20 mouse cellular contexts compared by ENCODE assay signal in genomic region chr6:33189521-33190246, GRCm38 (mm10). TPM values are rescaled to one million over a fixed set of nuclear protein-coding genes. Genes with fewer than 3 reads are reported as not detected.
DNase-seq lines count a peak whose midpoint lies in the region; ATAC-seq lines count a peak whose summit lies in the region.
"Had no signal": no experiment of that assay in that cellular context is flagged by ENCODE, and none has a peak within 500 bp of the region (broad histone marks: within the 10 kb centered on the region; RNA-seq: fewer than 3 reads in every experiment).

No protein-coding gene starts in this region.

- 0 out of 2 replicates have a peak, but pooled peaks have one; percentile 56 for ATAC-seq in embryonic facial prominence, embryonic 12.5 days (ENCODE audit: insufficient number of reproducible peaks, insufficient read depth, low FRiP score, low TSS enrichment)
- no peak for ATAC-seq in hindbrain, embryonic 14.5 days (ENCODE audit: low FRiP score)
- ATAC-seq in hindbrain, embryonic 12.5 days (ENCODE audit: low FRiP score): no peak
- peak; percentile 79 for ATAC-seq in midbrain, embryonic 13.5 days
- no peak for ATAC-seq in midbrain, embryonic 15.5 days (replicated peaks)
- no peak for ATAC-seq in megakaryocyte, adult 5-6 weeks (ENCODE audit: poor library complexity, severe bottlenecking)
- ATAC-seq: forebrain, embryonic 13.5 days; inflammation-experienced regulatory T-cells, adult 6 months; Patski had no signal

- no peak overlapping the region for H3K4me2 ChIP-seq in embryonic facial prominence, embryonic 12.5 days (replicated peaks)
- H3K4me2 ChIP-seq in hindbrain, embryonic 14.5 days (replicated peaks): no peak overlapping the region
- no peak overlapping the region for H3K4me2 ChIP-seq in hindbrain, embryonic 12.5 days (replicated peaks)
- H3K4me2 ChIP-seq in midbrain, embryonic 13.5 days (replicated peaks): no peak overlapping the region
- no peak overlapping the region for H3K4me2 ChIP-seq in midbrain, embryonic 15.5 days
- H3K4me2 ChIP-seq: forebrain, embryonic 13.5 days; heart, embryonic 11.5 days; liver, embryonic 11.5 days had no signal

- no peak overlapping the region for H3K9ac ChIP-seq in embryonic facial prominence, embryonic 12.5 days
- H3K9ac ChIP-seq in hindbrain, embryonic 14.5 days: no peak overlapping the region
- no peak overlapping the region for H3K9ac ChIP-seq in hindbrain, embryonic 12.5 days
- no peak overlapping the region for H3K9ac ChIP-seq in midbrain, embryonic 13.5 days (replicated peaks)
- no peak overlapping the region for H3K9ac ChIP-seq in midbrain, embryonic 15.5 days
- H3K9ac ChIP-seq: forebrain, embryonic 13.5 days had no signal

- no peaks in the 10 kb centered on the region for H3K9me3 ChIP-seq in embryonic facial prominence, embryonic 12.5 days
- H3K9me3 ChIP-seq in embryonic facial prominence, embryonic 10.5 days: no peaks in the 10 kb centered on the region
- no peaks in the 10 kb centered on the region for H3K9me3 ChIP-seq in hindbrain, embryonic 14.5 days (ENCODE audit: control insufficient read depth, low read length)
- no peaks in the 10 kb centered on the region for H3K9me3 ChIP-seq in hindbrain, embryonic 12.5 days (replicated peaks)
- no peaks in the 10 kb centered on the region for H3K9me3 ChIP-seq in midbrain, embryonic 13.5 days
- H3K9me3 ChIP-seq in midbrain, embryonic 15.5 days: no peaks in the 10 kb centered on the region
- H3K9me3 ChIP-seq: forebrain, embryonic 13.5 days had no signal

- 50% methylated on average over 11 of the region's 11 CpGs for WGBS in embryonic facial prominence, embryonic 12.5 days
- WGBS in embryonic facial prominence, embryonic 10.5 days: 80% methylated on average over 11 of the region's 11 CpGs
- WGBS in hindbrain, embryonic 14.5 days: 61% methylated on average over 11 of the region's 11 CpGs
- 63% methylated on average over 11 of the region's 11 CpGs for WGBS in hindbrain, embryonic 12.5 days
- WGBS in midbrain, embryonic 13.5 days: 72% methylated on average over 11 of the region's 11 CpGs
- WGBS in midbrain, embryonic 15.5 days: 58% methylated on average over 11 of the region's 11 CpGs

- H3K27ac ChIP-seq in embryonic facial prominence, embryonic 12.5 days: no peak overlapping the region
- no peak overlapping the region for H3K27ac ChIP-seq in embryonic facial prominence, embryonic 10.5 days (replicated peaks)
- no peak overlapping the region for H3K27ac ChIP-seq in hindbrain, embryonic 14.5 days
- H3K27ac ChIP-seq in hindbrain, embryonic 12.5 days: no peak overlapping the region
- 0 out of 2 replicates have a peak overlapping the region, but pooled peaks have one; percentile 2 for H3K27ac ChIP-seq in midbrain, embryonic 13.5 days
- H3K27ac ChIP-seq in midbrain, embryonic 15.5 days: no peak overlapping the region
- H3K27ac ChIP-seq: forebrain, embryonic 13.5 days had no signal

- H3K4me3 ChIP-seq in embryonic facial prominence, embryonic 12.5 days: no peak overlapping the region
- H3K4me3 ChIP-seq in embryonic facial prominence, embryonic 10.5 days: no peak overlapping the region
- H3K4me3 ChIP-seq in hindbrain, embryonic 14.5 days (replicated peaks; ENCODE audit: low read length): no peak overlapping the region
- H3K4me3 ChIP-seq in hindbrain, embryonic 12.5 days: no peak overlapping the region
- no peak overlapping the region for H3K4me3 ChIP-seq in midbrain, embryonic 13.5 days (replicated peaks)
- no peak overlapping the region for H3K4me3 ChIP-seq in midbrain, embryonic 15.5 days
- H3K4me3 ChIP-seq: forebrain, embryonic 13.5 days; myocyte had no signal

- no peak for DNase-seq in embryonic facial prominence, embryonic 10.5 days (ENCODE audit: low spot score)
- DNase-seq in hindbrain, embryonic 14.5 days (ENCODE audit: low spot score): peak; percentile 25
- peak; percentile 11 for DNase-seq in MN1 (ENCODE audit: low spot score)
- DNase-seq: adrenal gland, postnatal 10 days; cerebellum, adult 11 months; kidney, adult 9 months; kidney, postnatal 25 days; lung, adult 18-20 months; thymus, postnatal 25 days had no signal

- no peaks in the 10 kb centered on the region for H3K27me3 ChIP-seq in embryonic facial prominence, embryonic 12.5 days
- H3K27me3 ChIP-seq in embryonic facial prominence, embryonic 10.5 days (replicated peaks; ENCODE audit: low read depth, poor library complexity, severe bottlenecking): no peaks in the 10 kb centered on the region
- no peaks in the 10 kb centered on the region for H3K27me3 ChIP-seq in hindbrain, embryonic 14.5 days (ENCODE audit: control insufficient read depth, insufficient read depth, low read length)
- no peaks in the 10 kb centered on the region for H3K27me3 ChIP-seq in hindbrain, embryonic 12.5 days
- H3K27me3 ChIP-seq in midbrain, embryonic 13.5 days: no peaks in the 10 kb centered on the region
- no peaks in the 10 kb centered on the region for H3K27me3 ChIP-seq in midbrain, embryonic 15.5 days (replicated peaks)
- H3K27me3 ChIP-seq: forebrain, embryonic 13.5 days had no signal

- no peaks in the 10 kb centered on the region for H3K4me1 ChIP-seq in embryonic facial prominence, embryonic 12.5 days
- H3K4me1 ChIP-seq in embryonic facial prominence, embryonic 10.5 days: 0 out of 2 replicates have a peak, but pooled peaks cover 2% of the 10 kb centered on the region
- no peaks in the 10 kb centered on the region for H3K4me1 ChIP-seq in hindbrain, embryonic 14.5 days (replicated peaks; ENCODE audit: control insufficient read depth, insufficient read depth, low read length)
- H3K4me1 ChIP-seq in hindbrain, embryonic 12.5 days: peaks cover 4% of the 10 kb centered on the region; the same call in 1 of the 2 replicates
- H3K4me1 ChIP-seq in midbrain, embryonic 13.5 days (replicated peaks): peaks cover 4% of the 10 kb centered on the region; the same call in 1 of the 2 replicates
- H3K4me1 ChIP-seq in midbrain, embryonic 15.5 days: no peaks in the 10 kb centered on the region
- H3K4me1 ChIP-seq: forebrain, embryonic 13.5 days had no signal

- no peaks in the 10 kb centered on the region for H3K36me3 ChIP-seq in embryonic facial prominence, embryonic 12.5 days
- H3K36me3 ChIP-seq in embryonic facial prominence, embryonic 10.5 days (replicated peaks): no peaks in the 10 kb centered on the region
- H3K36me3 ChIP-seq in hindbrain, embryonic 14.5 days (replicated peaks; ENCODE audit: control insufficient read depth, insufficient read depth): no peaks in the 10 kb centered on the region
- no peaks in the 10 kb centered on the region for H3K36me3 ChIP-seq in hindbrain, embryonic 12.5 days
- H3K36me3 ChIP-seq in midbrain, embryonic 13.5 days: no peaks in the 10 kb centered on the region
- no peaks in the 10 kb centered on the region for H3K36me3 ChIP-seq in midbrain, embryonic 15.5 days (replicated peaks)

RNA-seq across cellular contexts. Expression of gene Exoc4, which starts 59.2 kb away (rescaled TPM):
- 39.1 and 49.6 TPM in 2 replicates for polyA plus RNA-seq in embryonic facial prominence, embryonic 12.5 days (2016; fragmentation: Nextera tagmentation; extraction: Ambion mirVana)
- polyA plus RNA-seq in embryonic facial prominence, embryonic 10.5 days (2016; fragmentation: Nextera tagmentation; extraction: Ambion mirVana): 32.1 and 34.4 TPM in 2 replicates
- polyA plus RNA-seq in hindbrain, embryonic 14.5 days (2014; fragmentation: Nextera tagmentation; extraction: Ambion mirVana): 30.1 and 34.7 TPM in 2 replicates
- polyA plus RNA-seq in hindbrain, embryonic 12.5 days (2016; fragmentation: Nextera tagmentation; extraction: Ambion mirVana): 47.7 and 50.2 TPM in 2 replicates
- polyA plus RNA-seq in midbrain, embryonic 13.5 days (2015; fragmentation: Nextera tagmentation; extraction: Ambion mirVana): 50.7 and 55.0 TPM in 2 replicates
- polyA plus RNA-seq in midbrain, embryonic 15.5 days (2015; fragmentation: Nextera tagmentation; extraction: Ambion mirVana): 50.2 and 57.8 TPM in 2 replicates
- 25.9 and 26.7 TPM in 2 replicates for total RNA-seq in megakaryocyte, adult 5-6 weeks (2015)
- 39.3 and 40.1 TPM in 2 replicates for total RNA-seq in megakaryocyte, adult 5-6 weeks (2017)

Comparison
In these comparisons a context has a peak if more than half of its experiments do, and no peak if none do; other contexts are left out.
1. ATAC-seq: peak in embryonic facial prominence, embryonic 12.5 days (single experiment) and midbrain, embryonic 13.5 days (single experiment); none in hindbrain, embryonic 14.5 days (single experiment), hindbrain, embryonic 12.5 days (single experiment), midbrain, embryonic 15.5 days (single experiment) and megakaryocyte, adult 5-6 weeks (single experiment).